Mouse (Mus musculus) midbrain, postnatal 0 days (tissue): Measurements from ENCODE around the gene Panx3. TPM values are rescaled to one million over a fixed set of nuclear protein-coding genes. Genes with fewer than 3 reads are reported as not detected.

Experiments used
- ATAC-seq: fragments of 200-750 bp; cut with Nextera tagmentation; 2 replicates; pipeline ENCODE4 v1.8.0; 2017; ENCODE audit warnings: moderate number of reproducible peaks, mild to moderate bottlenecking, moderate TSS enrichment, moderate library complexity; ENCODE audit not compliant: low FRiP score
- DNase-seq: peaks from one replicate; pipeline ENCODE4 v3.0.0-alpha.2; 2015; ENCODE audit warnings: low spot score
- H3K27ac ChIP-seq: fragments of 300-500 bp; sonication (generic); 2 replicates; pipeline ENCODE4 v1.5.1; 2014; ENCODE audit warnings: low read depth, mild to moderate bottlenecking, low read length, mixed read lengths
- H3K27me3 ChIP-seq: fragments of 300-500 bp; sonication (generic); 2 replicates; pipeline ENCODE4 v1.6.1; 2014; ENCODE audit warnings: low read length, control low read depth, mixed read lengths; ENCODE audit not compliant: insufficient read depth
- H3K36me3 ChIP-seq: fragments of 300-500 bp; sonication (generic); 2 replicates; pipeline ENCODE4 v1.6.1; 2014; ENCODE audit warnings: low read length, control low read depth, mixed read lengths; ENCODE audit not compliant: insufficient read depth
- H3K4me1 ChIP-seq: fragments of 300-500 bp; sonication (generic); 2 replicates; pipeline ENCODE4 v1.6.1; 2014; ENCODE audit warnings: mild to moderate bottlenecking, control low read depth, antibody characterized with exemption, low read length, mixed read lengths; ENCODE audit not compliant: insufficient read depth
- H3K4me2 ChIP-seq: fragments of 300-500 bp; sonication (generic); 2 replicates; pipeline ENCODE4 v1.6.1; 2014; ENCODE audit warnings: low read depth, mild to moderate bottlenecking, low read length, mixed read lengths; ENCODE audit not compliant: poor library complexity, severe bottlenecking
- H3K4me3 ChIP-seq: fragments of 300-500 bp; sonication (generic); 2 replicates; pipeline ENCODE4 v1.5.1; 2014; ENCODE audit warnings: low read depth, mild to moderate bottlenecking, low read length, moderate library complexity
- H3K9ac ChIP-seq: fragments of 300-500 bp; sonication (generic); replicated peaks from 2 replicates; pipeline ENCODE4 v1.6.1; 2014; ENCODE audit warnings: mild to moderate bottlenecking, low read length, moderate library complexity, mixed read lengths; ENCODE audit not compliant: poor library complexity, severe bottlenecking
- H3K9me3 ChIP-seq: fragments of 300-500 bp; sonication (generic); 2 replicates; pipeline ENCODE4 v1.6.1; 2016; ENCODE audit warnings: low read length, control low read depth
- CTCF ChIP-seq: IDR thresholded peaks from 2 replicates; pipeline ENCODE4 v1.5.1; 2016; ENCODE audit warnings: antibody characterized with exemption, mild to moderate bottlenecking
- WGBS: fragments of 180-500 bp; shearing (Covaris S2); extraction: QIAGEN DNeasy Blood & Tissue Kit; methylation state at CpG from one replicate; pipeline ENCODE4 v1.1.7; 2014; 5-methylcytosine and 5-hydroxymethylcytosine counted together
- polyA plus RNA-seq: library from polyadenylated mRNA; unstranded; fragments of >200 nt; fragmentation: Nextera tagmentation; extraction: Ambion mirVana; gene quantifications from 2 replicates; pipeline ENCODE4 v1.2.1, GENCODE M21; 2015
- total RNA-seq: library from RNA; depleted of rRNA; stranded (reverse); fragments of >200 nt; gene quantifications from 2 replicates; pipeline ENCODE4 v1.2.3, GENCODE M21; 2014

The Panx3 gene
- total and polyA plus RNA-seq, 2 experiments from 2014 or later, result 0.10 TPM; not detected in 1

GRCm38 (mm10) chr9:37659413-37659812 is 9.6 kb downstream of the Panx3 start:
- Histone ChIP-seq H3K4me2 (no peak overlapping the region), H3K27me3 (no peaks in the 10 kb centered on the region), H3K4me3 (no peak overlapping the region), H3K9ac (no peak overlapping the region), H3K9me3 (no peaks in the 10 kb centered on the region), H3K36me3 (no peaks in the 10 kb centered on the region), H3K27ac (no peak overlapping the region), H3K4me1 (peaks cover 3% of the 10 kb centered on the region; the same call in 1 of the 2 replicates)
- ATAC-seq, result no peak
- no peak for DNase-seq
- TF ChIP-seq CTCF, result no peak
- 88% methylated on average over 6 of the region's 6 CpGs for WGBS

GRCm38 (mm10) chr9:37656931-37657481 is 12.0 kb downstream of the Panx3 start, which contains the start of gene Tbrg1:
Tbrg1 (minus strand) TSS chr9:37657312.
- Histone ChIP-seq H3K9me3 (no peaks in the 10 kb centered on the region), H3K27ac (peak within 1 kb of the TSS; percentile 71), H3K4me1 (peaks cover 3% of the 10 kb centered on the region; the same call in 1 of the 2 replicates), H3K9ac (peak within 1 kb of the TSS; percentile 67), H3K4me3 (peak within 1 kb of the TSS; percentile 78), H3K27me3 (no peaks in the 10 kb centered on the region), H3K4me2 (peak within 1 kb of the TSS; percentile 73), H3K36me3 (peaks cover 22% of the 10 kb centered on the region; the same call in 1 of the 2 replicates)
- no peak for TF ChIP-seq CTCF
- ATAC-seq (peak; percentile 94), DNase-seq (peak; percentile 85)
- WGBS, result under 1% methylated on average over 36 of the region's 36 CpGs

GRCm38 (mm10) chr9:37656439-37656881 is 12.6 kb downstream of the Panx3 start:
- H3K4me2 ChIP-seq, result peak overlapping the region; percentile 73
- H3K36me3 ChIP-seq, result peaks cover 25% of the 10 kb centered on the region; the same call in 1 of the 2 replicates
- no peaks in the 10 kb centered on the region for H3K27me3 ChIP-seq
- peak overlapping the region; percentile 78 for H3K4me3 ChIP-seq
- H3K4me1 ChIP-seq, result peaks cover 3% of the 10 kb centered on the region; the same call in 1 of the 2 replicates
- ATAC-seq, result no peak
- no peaks in the 10 kb centered on the region for H3K9me3 ChIP-seq
- H3K9ac ChIP-seq, result peak overlapping the region; percentile 67
- peak overlapping the region; percentile 71 for H3K27ac ChIP-seq
- 2% methylated on average over 10 of the region's 10 CpGs for WGBS
- no peak for TF ChIP-seq CTCF
- DNase-seq, result no peak

- Histone ChIP-seq H3K27ac (no peak overlapping the region), H3K9ac (no peak overlapping the region), H3K4me1 (peaks cover 3% of the 10 kb centered on the region; the same call in 1 of the 2 replicates), H3K4me2 (peak overlapping the region; percentile 73), H3K9me3 (no peaks in the 10 kb centered on the region), H3K36me3 (peaks cover 30% of the 10 kb centered on the region), H3K4me3 (peak overlapping the region; percentile 78), H3K27me3 (no peaks in the 10 kb centered on the region)
- WGBS, result 74% methylated on average over 8 of the region's 8 CpGs
- DNase-seq (no peak), ATAC-seq (no peak)
- no peak for TF ChIP-seq CTCF
These were observed 13.1 kb downstream of the Panx3 start for GRCm38 (mm10) chr9:37655961-37656360.

- no peak for ATAC-seq
- H3K9ac ChIP-seq, result no peak overlapping the region
- H3K27ac ChIP-seq, result no peak overlapping the region
These were observed 15.2 kb downstream of the Panx3 start for GRCm38 (mm10) chr9:37653836-37654235.

GRCm38 (mm10) chr9:37650639-37651038 is 18.4 kb downstream of the Panx3 start:
- peaks cover 62% of the 10 kb centered on the region for H3K36me3 ChIP-seq
- no peak overlapping the region for H3K4me3 ChIP-seq
- WGBS, result 94% methylated on average over 5 of the region's 5 CpGs
- no peaks in the 10 kb centered on the region for H3K4me1 ChIP-seq
- ATAC-seq (no peak), DNase-seq (no peak)
- no peak for TF ChIP-seq CTCF
- no peak overlapping the region for H3K27ac ChIP-seq
- H3K9ac ChIP-seq, result no peak overlapping the region
- H3K9me3 ChIP-seq, result no peaks in the 10 kb centered on the region
- H3K4me2 ChIP-seq, result no peak overlapping the region
- no peaks in the 10 kb centered on the region for H3K27me3 ChIP-seq

More at GRCm38 (mm10) chr9:37653836-37654235, 15.2 kb downstream of the Panx3 start:
- DNase-seq, result no peak
- H3K27me3 ChIP-seq, result no peaks in the 10 kb centered on the region
- 88% methylated on average over 5 of the region's 5 CpGs for WGBS
- H3K4me1 ChIP-seq, result peaks cover 3% of the 10 kb centered on the region; the same call in 1 of the 2 replicates
- H3K36me3 ChIP-seq, result peaks cover 49% of the 10 kb centered on the region
- no peak overlapping the region for H3K4me3 ChIP-seq
- TF ChIP-seq CTCF, result no peak
- H3K9me3 ChIP-seq, result no peaks in the 10 kb centered on the region
- H3K4me2 ChIP-seq, result no peak overlapping the region
